Mouse (Mus musculus): Measurements from ENCODE around the gene Cldnd1.

DNA sequence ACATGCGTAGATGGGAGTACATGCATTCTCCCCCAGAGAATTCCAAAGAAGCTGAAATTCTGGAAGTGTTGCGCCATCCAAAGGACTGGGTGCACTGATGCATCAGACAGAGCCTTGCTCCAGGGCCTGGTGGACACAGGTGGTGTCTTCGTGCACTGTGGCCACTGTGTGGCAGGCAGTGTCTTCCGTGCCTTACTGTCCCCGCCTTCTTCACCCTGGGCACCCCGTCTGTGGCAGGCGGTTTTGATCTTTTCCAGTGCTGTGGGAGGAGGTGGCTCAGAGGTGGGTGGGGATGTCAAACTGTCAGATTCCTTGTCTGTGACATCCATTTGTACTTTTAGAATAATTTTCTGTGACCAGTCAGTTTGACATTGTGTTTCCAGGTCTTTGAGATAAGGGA is 49.0 kb upstream of the Cldnd1 start:
- TF ChIP-seq CTCF (IDR thresholded peaks at IDR 0.05; ENCODE audit: extremely low read depth, insufficient read depth, low read length), result 0 out of 2 replicates have a peak, but pooled peaks have one; percentile 1
- TF ChIP-seq POLR2A (IDR thresholded peaks at IDR 0.05; ENCODE audit: extremely low read depth, insufficient read depth, low read length), result no peak

Measured in cortical plate, adult 2 months (tissue).